In the genomic region with DNA sequence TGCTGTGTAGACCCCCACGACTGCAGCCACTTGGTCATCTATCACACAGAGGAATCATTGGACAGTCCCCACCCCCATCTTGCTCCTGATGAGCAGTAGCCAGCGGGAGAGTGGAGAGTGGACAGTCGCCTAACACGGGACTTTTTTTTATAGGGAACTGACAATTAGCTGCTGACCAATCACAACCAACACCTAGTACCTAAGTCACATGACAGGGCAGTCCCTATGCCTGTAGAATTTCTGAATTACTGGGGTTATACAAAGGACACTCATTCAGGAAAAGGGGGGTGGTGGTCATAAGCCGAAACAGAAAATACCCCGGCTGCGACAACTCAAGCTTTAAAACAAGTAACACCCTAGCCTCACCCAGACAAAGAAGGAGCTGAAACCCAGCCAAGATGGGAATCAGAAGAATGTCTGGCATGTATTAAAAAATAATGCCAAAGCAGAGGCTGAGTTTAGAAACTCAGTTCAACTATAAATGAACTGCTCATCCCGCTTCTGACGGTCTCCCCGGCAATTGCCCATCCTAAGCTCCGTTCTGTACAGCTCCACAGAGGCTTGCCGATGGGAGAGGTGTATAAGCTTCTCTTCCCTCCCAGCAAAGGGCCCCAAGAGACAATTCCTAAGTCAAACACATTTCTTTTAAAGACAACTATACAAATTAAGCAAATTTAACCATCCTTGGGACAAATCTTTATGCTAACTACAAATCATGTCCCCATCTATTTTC, we compare ENCODE assay signal across 8 mouse cellular contexts.
DNase-seq lines count a peak whose midpoint lies in the region; ATAC-seq and TF ChIP-seq lines count a peak whose summit lies in the region.

No protein-coding gene starts in this region.

- TF ChIP-seq CTCF in bone marrow, adult 2 months (IDR thresholded peaks at IDR 0.05; ENCODE audit: control insufficient read depth, insufficient read depth, low read length), result no peak
- no peak for TF ChIP-seq CTCF in lung, adult 2 months (IDR thresholded peaks at IDR 0.05; ENCODE audit: insufficient read depth, low read length)

- ATAC-seq in forebrain, embryonic 13.5 days, result peak; percentile 77
- peak; percentile 34; the same call in 1 of the 2 replicates for ATAC-seq in hindbrain, embryonic 14.5 days (ENCODE audit: low FRiP score)
- ATAC-seq in neural tube, embryonic 14.5 days (ENCODE audit: low read depth), result 0 out of 2 replicates have a peak, but pooled peaks have one; percentile 41

- H3K4me2 ChIP-seq in forebrain, embryonic 13.5 days, result peak overlapping the region; percentile 53
- H3K4me2 ChIP-seq in hindbrain, embryonic 14.5 days (replicated peaks), result peak overlapping the region; percentile 33
- H3K4me2 ChIP-seq in neural tube, embryonic 14.5 days (ENCODE audit: low read depth, low read length), result peak overlapping the region; percentile 33; the same call in 1 of the 2 replicates

- no peaks in the 10 kb centered on the region for H3K9me3 ChIP-seq in forebrain, embryonic 13.5 days (replicated peaks)
- H3K9me3 ChIP-seq in hindbrain, embryonic 14.5 days (ENCODE audit: control insufficient read depth, low read length), result no peaks in the 10 kb centered on the region
- H3K9me3 ChIP-seq in neural tube, embryonic 14.5 days (ENCODE audit: control insufficient read depth, low read length), result no peaks in the 10 kb centered on the region

- no peaks in the 10 kb centered on the region for H3K27me3 ChIP-seq in forebrain, embryonic 13.5 days
- H3K27me3 ChIP-seq in hindbrain, embryonic 14.5 days (ENCODE audit: control insufficient read depth, insufficient read depth, low read length), result no peaks in the 10 kb centered on the region
- no peaks in the 10 kb centered on the region for H3K27me3 ChIP-seq in neural tube, embryonic 14.5 days (ENCODE audit: control insufficient read depth, insufficient read depth, low read length)

- H3K4me3 ChIP-seq in bone marrow, adult 2 months (replicated peaks; ENCODE audit: control insufficient read depth, low read depth, low read length), result peak overlapping the region; percentile 58
- peak overlapping the region; percentile 25 for H3K4me3 ChIP-seq in forebrain, embryonic 13.5 days
- H3K4me3 ChIP-seq in hindbrain, embryonic 14.5 days (replicated peaks; ENCODE audit: low read length), result no peak overlapping the region; the same call in 1 of the 2 replicates
- peak overlapping the region; percentile 69 for H3K4me3 ChIP-seq in lung, adult 2 months (replicated peaks; ENCODE audit: extremely low read depth, low read depth, low read length)
- H3K4me3 ChIP-seq in neural tube, embryonic 14.5 days (ENCODE audit: low read depth, low read length), result 0 out of 2 replicates have a peak overlapping the region, but pooled peaks have one; percentile 5

- DNase-seq in ovary, postnatal 36 days (ENCODE audit: low spot score), result peak; percentile 5
- no peak for DNase-seq in ovary, postnatal 10 days (ENCODE audit: low spot score)
- no peak for DNase-seq in hindbrain, embryonic 14.5 days (ENCODE audit: low spot score)
- DNase-seq in lung, adult 2 months, result peak; percentile 42
- DNase-seq in yolk sac, embryonic 10.5 days (ENCODE audit: low spot score), result no peak

- H3K36me3 ChIP-seq in forebrain, embryonic 13.5 days (ENCODE audit: poor library complexity, severe bottlenecking), result no peaks in the 10 kb centered on the region
- no peaks in the 10 kb centered on the region for H3K36me3 ChIP-seq in hindbrain, embryonic 14.5 days (replicated peaks; ENCODE audit: control insufficient read depth, insufficient read depth)
- H3K36me3 ChIP-seq in neural tube, embryonic 14.5 days (ENCODE audit: control insufficient read depth, insufficient read depth, low read length), result no peaks in the 10 kb centered on the region

- no peaks in the 10 kb centered on the region for H3K4me1 ChIP-seq in bone marrow, adult 2 months (ENCODE audit: control insufficient read depth, insufficient read depth, low read length)
- no peaks in the 10 kb centered on the region for H3K4me1 ChIP-seq in forebrain, embryonic 13.5 days
- H3K4me1 ChIP-seq in hindbrain, embryonic 14.5 days (replicated peaks; ENCODE audit: control insufficient read depth, insufficient read depth, low read length), result no peaks in the 10 kb centered on the region
- H3K4me1 ChIP-seq in lung, adult 2 months (ENCODE audit: control insufficient read depth, insufficient read depth, low read length), result no peaks in the 10 kb centered on the region; the same call in 1 of the 2 replicates
- no peaks in the 10 kb centered on the region for H3K4me1 ChIP-seq in neural tube, embryonic 14.5 days (ENCODE audit: control insufficient read depth, insufficient read depth, low read length)

- WGBS in bone marrow, adult 2 months, result 19% methylated on average over 12 of the region's 12 CpGs
- WGBS in forebrain, embryonic 13.5 days, result 35% methylated on average over 12 of the region's 12 CpGs
- 55% methylated on average over 12 of the region's 12 CpGs for WGBS in hindbrain, embryonic 14.5 days
- 40% methylated on average over 12 of the region's 12 CpGs for WGBS in lung, adult 2 months
- 57% methylated on average over 12 of the region's 12 CpGs for WGBS in neural tube, embryonic 14.5 days

- TF ChIP-seq POLR2A in bone marrow, adult 2 months (IDR thresholded peaks at IDR 0.05; ENCODE audit: borderline replicate concordance, control insufficient read depth, low read depth, low read length), result no peak
- TF ChIP-seq POLR2A in lung, adult 2 months (IDR thresholded peaks at IDR 0.05; ENCODE audit: borderline replicate concordance, extremely low read depth, low read depth, low read length), result peak; percentile 50; the same call in 1 of the 2 replicates

- H3K27ac ChIP-seq in bone marrow, adult 2 months (ENCODE audit: control insufficient read depth, insufficient read depth, low read depth, low read length, poor library complexity), result no peak overlapping the region
- H3K27ac ChIP-seq in forebrain, embryonic 13.5 days, result no peak overlapping the region
- H3K27ac ChIP-seq in hindbrain, embryonic 14.5 days, result no peak overlapping the region
- no peak overlapping the region for H3K27ac ChIP-seq in neural tube, embryonic 14.5 days (ENCODE audit: low read depth, low read length)

- no peak overlapping the region for H3K9ac ChIP-seq in forebrain, embryonic 13.5 days
- no peak overlapping the region for H3K9ac ChIP-seq in hindbrain, embryonic 14.5 days
- no peak overlapping the region for H3K9ac ChIP-seq in neural tube, embryonic 14.5 days (replicated peaks; ENCODE audit: low read depth, low read length)

Comparison
In these comparisons a context has a peak if more than half of its experiments do, and no peak if none do; other contexts are left out.
1. DNase-seq: peak in ovary, postnatal 36 days (single experiment) and lung, adult 2 months (single experiment); none in ovary, postnatal 10 days (single experiment), hindbrain, embryonic 14.5 days (single experiment) and yolk sac, embryonic 10.5 days (single experiment).
2. Peak in every context shown above with its lines, with median percentiles within 50 percentile points of each other: ATAC-seq and H3K4me2 ChIP-seq.